Mouse (Mus musculus) megakaryocyte, embryonic 14.5 days (primary cell): ENCODE data around the gene Epha5.

Source experiments
- FLI1 ChIP-seq: IDR thresholded peaks from 2 replicates; pipeline ENCODE4 v1.6.1; 2012; ENCODE audit warnings: low read length, inconsistent platforms, mixed read lengths
- GATA1 ChIP-seq: IDR thresholded peaks from 3 replicates; pipeline ENCODE4 v1.6.1; 2012; ENCODE audit warnings: mixed read lengths, low read length, inconsistent platforms, borderline replicate concordance

DNA sequence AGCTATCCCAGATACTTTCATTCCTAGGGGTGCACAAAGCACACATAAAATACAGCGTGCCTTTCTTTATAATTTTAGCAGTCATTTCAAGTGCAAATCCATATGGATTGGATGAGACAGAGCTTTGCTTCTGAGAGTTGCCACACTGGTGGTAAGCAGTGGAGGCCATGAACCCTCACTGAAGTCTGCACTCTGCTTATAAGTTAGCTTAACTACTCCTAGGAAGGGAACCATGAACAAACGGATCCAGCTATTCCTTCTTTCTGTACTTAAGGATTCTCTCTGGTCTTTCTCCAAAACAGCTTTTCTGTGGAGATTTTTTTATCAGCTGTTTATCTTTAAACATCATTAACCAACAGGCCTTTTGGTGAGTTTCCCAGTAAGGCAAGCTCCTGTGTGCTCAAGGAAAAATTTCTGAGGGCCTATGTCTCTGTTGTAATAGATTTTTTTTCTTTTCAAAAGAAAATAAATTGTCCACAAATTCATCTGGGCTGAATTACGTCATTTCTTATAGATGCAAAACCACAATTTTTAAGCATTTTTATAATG is 127.7 kb downstream of the Epha5 start:
- TF ChIP-seq GATA1 (no peak), FLI1 (no peak)
